Mouse (Mus musculus): Measurements from ENCODE around the gene Nr1i3.

DNA sequence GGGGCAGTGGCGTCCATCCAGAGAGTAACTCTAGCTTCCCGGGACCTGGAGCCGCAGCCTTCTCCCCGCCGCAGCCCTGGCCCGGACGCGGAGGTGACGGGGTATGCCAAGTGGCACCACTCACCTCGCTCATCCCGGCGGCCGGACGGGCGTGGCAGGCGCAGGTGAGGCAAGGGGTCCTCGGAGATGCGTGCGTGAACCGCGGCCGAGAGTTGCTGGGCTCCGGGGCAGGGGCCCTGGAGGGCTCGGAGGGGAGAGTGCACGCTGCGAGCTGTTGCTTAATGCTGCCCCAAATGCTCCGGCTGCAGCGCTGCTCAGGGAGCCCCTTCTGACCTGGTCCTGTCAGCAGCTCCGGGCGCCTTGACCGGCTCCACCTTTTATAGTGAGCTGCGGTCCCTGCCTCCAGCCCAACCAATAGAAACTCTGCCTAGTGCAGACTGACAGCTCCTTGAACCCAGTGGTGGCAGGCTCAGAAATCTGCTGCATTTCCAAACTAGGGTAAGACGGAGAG is 17.8 kb upstream of the Nr1i3 start, which contains the start of gene Pcp4l1:
- TF ChIP-seq CTCF (IDR thresholded peaks at IDR 0.05; ENCODE audit: low read depth, low read length) (no peak), POLR2A (IDR thresholded peaks at IDR 0.05; ENCODE audit: borderline replicate concordance, low read depth, low read length) (no peak)
